Mouse (Mus musculus) ES-E14 (cell line): Measurements from ENCODE around the gene Aarsd1.

ENCODE experiments used
- HCFC1 ChIP-seq: IDR thresholded peaks from 2 replicates; pipeline ENCODE4 v1.6.1; 2012; ENCODE audit warnings: low read length, inconsistent platforms, borderline replicate concordance; ENCODE audit not compliant: insufficient read depth
- MAFK ChIP-seq: IDR thresholded peaks from 2 replicates; pipeline ENCODE4 v1.6.1; 2014; ENCODE audit warnings: mild to moderate bottlenecking, low read depth, low read length, inconsistent platforms; ENCODE audit not compliant: insufficient read depth
- ZC3H11A ChIP-seq: IDR thresholded peaks from 2 replicates; pipeline ENCODE4 v1.6.1; 2012; ENCODE audit warnings: low read depth, mild to moderate bottlenecking, inconsistent platforms, low read length, borderline replicate concordance
- ZNF384 ChIP-seq: IDR thresholded peaks from 2 replicates; pipeline ENCODE4 v1.6.1; 2012; ENCODE audit warnings: low read depth, low read length, inconsistent platforms

DNA sequence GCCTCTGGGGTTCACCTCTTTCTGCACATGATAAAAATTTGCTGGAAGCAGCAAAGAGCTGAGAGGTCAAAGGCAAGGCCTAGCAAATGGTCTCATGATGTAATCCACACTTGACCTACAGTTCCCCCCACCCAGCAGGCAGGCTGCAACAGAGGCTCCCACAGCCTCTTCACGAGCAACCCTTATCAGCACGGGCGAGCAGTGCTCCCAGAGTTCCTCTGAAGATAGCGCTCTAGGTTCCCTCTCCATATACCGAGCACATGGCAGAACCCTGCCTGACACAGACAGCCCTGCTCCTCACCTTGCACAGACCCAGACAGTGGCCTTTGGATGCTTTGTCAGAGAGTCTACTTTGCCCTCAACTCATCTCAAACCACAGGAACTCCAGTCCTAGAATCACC is 52.9 kb downstream of the Aarsd1 start:
- TF ChIP-seq ZC3H11A (no peak), ZNF384 (no peak), HCFC1 (no peak), MAFK (no peak)
